Mouse (Mus musculus) NIH3T3 (cell line): ENCODE data around the gene Hoxb7.

Source experiments
- DNase-seq: peaks from one replicate; pipeline ENCODE4 v3.0.0-alpha.2; 2012; ENCODE audit warnings: low read depth

Hoxb7 gene

DNA sequence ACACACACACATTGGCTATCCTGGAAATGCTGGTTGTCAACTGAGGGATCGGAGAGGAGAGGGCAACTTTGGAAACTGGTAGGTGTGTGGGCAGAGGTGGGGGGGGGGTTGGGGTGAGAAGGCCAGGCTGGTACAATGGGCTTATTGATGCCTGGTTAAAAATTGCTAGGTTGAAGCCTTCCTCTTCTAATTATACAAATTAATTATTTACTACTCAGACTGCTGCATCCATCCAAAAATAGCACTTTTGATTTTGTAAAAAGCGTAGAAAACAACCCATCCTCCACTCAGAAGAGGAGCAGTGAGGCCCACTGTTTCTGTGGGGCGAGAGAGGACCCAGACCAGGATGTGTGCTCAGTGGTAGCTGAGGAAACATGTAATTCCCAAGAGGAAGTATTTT lies 48.6 kb downstream of the Hoxb7 start:
- DNase-seq: no peak

DNA sequence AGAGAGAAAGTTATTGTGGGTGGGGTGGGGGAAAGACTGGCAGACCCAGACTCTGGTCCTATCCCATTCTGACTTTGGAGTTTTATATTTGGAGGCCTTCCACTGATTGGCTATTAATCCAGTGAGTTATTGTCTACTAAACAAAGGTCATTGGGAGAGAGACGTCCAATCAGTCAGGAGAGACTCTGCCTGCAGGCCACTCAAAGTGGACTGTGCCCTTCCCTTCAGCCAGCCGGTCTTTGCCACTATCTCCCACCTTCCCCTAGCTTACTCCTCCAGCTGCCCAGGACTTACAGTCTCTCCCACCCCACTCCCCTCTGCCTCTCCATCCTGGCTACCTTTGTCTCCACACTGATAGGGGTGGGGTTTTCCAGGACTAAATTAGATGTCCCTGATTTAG lies 50.2 kb downstream of the Hoxb7 start:
- DNase-seq: no peak

DNA sequence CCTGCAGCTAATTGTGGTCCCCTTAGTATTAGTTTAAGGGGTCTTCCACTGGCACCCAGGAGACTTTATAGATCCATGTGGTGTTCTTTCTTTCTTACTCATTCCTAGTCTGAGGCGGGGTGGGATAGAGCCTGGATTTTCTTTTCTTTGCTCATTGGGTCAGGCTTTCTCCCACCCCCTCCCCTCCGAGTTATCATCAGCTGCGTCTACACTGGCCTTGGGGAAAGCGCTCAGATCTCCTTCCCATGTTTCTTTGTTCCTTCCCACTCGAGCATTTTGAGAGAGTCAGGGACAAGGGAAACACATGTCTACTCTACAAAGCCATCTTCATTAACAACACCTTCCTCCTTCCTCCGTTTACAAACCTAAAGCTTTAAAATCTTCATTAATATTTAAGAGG lies 50.6 kb downstream of the Hoxb7 start:
- DNase-seq: no peak

DNA sequence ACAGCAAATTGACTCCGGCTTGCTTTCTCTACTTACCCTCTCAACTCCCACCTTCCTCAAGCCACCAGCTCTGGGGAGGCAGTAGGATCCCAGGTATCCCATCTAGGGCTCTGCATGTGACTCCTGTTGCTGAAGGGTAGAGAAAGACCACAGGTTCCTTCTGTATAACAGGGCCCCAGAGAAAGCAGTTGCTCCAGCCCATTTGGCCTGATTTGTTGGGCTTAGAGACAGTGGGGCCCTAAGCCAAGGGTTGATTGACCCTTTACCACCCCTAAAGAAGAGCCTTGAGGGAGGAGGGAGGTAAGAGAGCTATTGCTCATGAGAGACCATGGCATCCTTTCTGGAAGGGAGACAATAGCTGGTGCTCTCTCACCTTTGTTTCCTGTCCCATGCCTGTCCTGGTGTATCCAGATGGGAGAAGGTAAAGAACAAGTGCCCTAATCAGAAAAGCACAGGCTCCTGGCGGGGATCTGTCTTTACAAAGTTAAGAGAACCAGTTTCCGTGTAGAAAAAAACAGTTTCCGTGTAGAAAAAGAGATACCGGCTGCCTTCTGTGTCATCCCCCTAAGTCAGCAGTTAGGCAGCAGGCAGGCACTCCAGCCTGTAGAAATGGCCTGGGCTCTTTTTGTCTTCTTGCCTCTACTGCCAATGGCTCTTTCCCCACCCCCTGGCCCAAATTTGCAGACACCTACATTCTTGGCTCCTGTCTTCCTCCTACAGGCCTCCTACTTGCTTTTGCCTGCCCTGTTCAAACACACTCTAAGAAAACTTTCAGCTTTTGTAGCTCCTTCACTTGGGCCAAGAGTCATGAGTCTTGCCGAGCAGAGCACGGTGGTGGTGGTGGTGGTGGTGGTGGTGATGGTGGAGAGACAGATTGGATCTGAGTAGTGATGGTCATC lies 52.8 kb downstream of the Hoxb7 start:
- no peak for DNase-seq
